Mouse (Mus musculus) forebrain, embryonic 12.5 days (tissue): ENCODE results near the gene Gm21972. TPM values are rescaled to one million over a fixed set of nuclear protein-coding genes. Genes with fewer than 3 reads are reported as not detected.

Experiments used
- ATAC-seq: fragments of 200-750 bp; cut with Nextera tagmentation; 2 replicates; pipeline ENCODE4 v1.8.0; 2017; ENCODE audit warnings: moderate TSS enrichment; ENCODE audit not compliant: low FRiP score
- H3K27ac ChIP-seq: fragments of 300-500 bp; sonication (generic); 2 replicates; pipeline ENCODE4 v1.5.1; 2016; ENCODE audit warnings: mild to moderate bottlenecking
- H3K27me3 ChIP-seq: fragments of 300-500 bp; sonication (generic); 2 replicates; pipeline ENCODE4 v1.6.1; 2016; ENCODE audit warnings: mild to moderate bottlenecking
- H3K36me3 ChIP-seq: fragments of 300-500 bp; sonication (generic); replicated peaks from 2 replicates; pipeline ENCODE4 v1.6.1; 2016; ENCODE audit warnings: mild to moderate bottlenecking
- H3K4me1 ChIP-seq: fragments of 300-500 bp; sonication (generic); 2 replicates; pipeline ENCODE4 v1.6.1; 2016
- H3K4me2 ChIP-seq: fragments of 300-500 bp; sonication (generic); 2 replicates; pipeline ENCODE4 v1.6.1; 2016; ENCODE audit warnings: mild to moderate bottlenecking, moderate library complexity
- H3K4me3 ChIP-seq: fragments of 300-500 bp; sonication (generic); replicated peaks from 2 replicates; pipeline ENCODE4 v1.5.1; 2016; ENCODE audit warnings: mild to moderate bottlenecking
- H3K9ac ChIP-seq: fragments of 300-500 bp; sonication (generic); 2 replicates; pipeline ENCODE4 v1.6.1; 2016; ENCODE audit warnings: mild to moderate bottlenecking
- H3K9me3 ChIP-seq: fragments of 300-500 bp; sonication (generic); 2 replicates; pipeline ENCODE4 v1.6.1; 2016
- WGBS: fragments of 180-500 bp; shearing (Covaris S2); methylation state at CpG from one replicate; pipeline ENCODE4 v1.1.7; 2016; 5-methylcytosine and 5-hydroxymethylcytosine counted together
- polyA plus RNA-seq: library from polyadenylated mRNA; unstranded; fragments of >200 nt; fragmentation: Nextera tagmentation; extraction: Ambion mirVana; gene quantifications from 2 replicates; pipeline ENCODE4 v1.2.1, GENCODE M21; 2016

The Gm21972 gene
- polyA plus RNA-seq, 1 experiment from 2014 or later = 0.54 TPM

DNA sequence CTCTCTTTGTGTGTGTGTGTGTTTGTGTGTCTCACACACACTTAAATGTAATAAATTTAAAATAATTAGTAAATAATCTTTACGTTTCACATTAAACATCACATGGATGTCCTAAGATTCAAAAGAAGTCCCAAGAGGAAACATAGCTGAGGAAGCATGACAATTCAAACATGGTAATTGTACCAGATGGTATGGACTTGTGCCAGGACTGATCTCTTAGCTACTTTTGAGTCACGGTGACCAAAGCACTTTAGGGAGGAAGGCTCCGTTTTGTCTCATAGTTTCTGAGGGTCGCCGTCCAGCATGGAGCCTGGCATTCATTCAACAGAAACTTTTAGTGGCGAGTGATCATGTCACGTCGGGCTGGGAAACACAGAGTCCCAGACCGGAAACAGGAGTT, 14.7 kb downstream of the Gm21972 start:
- WGBS = 90% methylated on average over 9 of the region's 9 CpGs
- Histone ChIP-seq H3K27me3 (no peaks in the 10 kb centered on the region), H3K27ac (no peak overlapping the region), H3K4me2 (no peak overlapping the region), H3K4me1 (no peaks in the 10 kb centered on the region), H3K36me3 (no peaks in the 10 kb centered on the region), H3K9me3 (no peaks in the 10 kb centered on the region), H3K4me3 (no peak overlapping the region), H3K9ac (no peak overlapping the region)
- no peak for ATAC-seq

DNA sequence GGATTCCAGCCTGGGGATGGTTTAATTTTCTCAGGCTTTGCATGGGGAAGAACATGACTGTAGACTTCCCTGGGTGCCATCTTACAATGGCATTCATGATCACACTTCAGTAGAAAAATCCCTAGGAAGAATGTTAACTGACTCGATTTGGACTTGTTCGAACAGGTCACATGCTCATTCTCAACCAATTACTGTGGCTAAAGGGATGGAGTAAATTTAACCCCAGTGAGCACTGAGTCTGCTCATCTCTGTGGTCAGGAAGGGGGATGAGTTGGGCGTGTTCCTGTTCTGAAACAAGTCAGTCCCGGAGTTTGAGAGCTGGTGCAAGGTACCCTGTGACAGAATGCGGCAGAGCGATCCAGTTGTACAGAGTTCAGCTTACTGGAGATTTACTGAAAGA, 17.5 kb downstream of the Gm21972 start:
- no peak overlapping the region for H3K27ac ChIP-seq
- no peak overlapping the region for H3K4me2 ChIP-seq
- H3K9ac ChIP-seq = no peak overlapping the region
- ATAC-seq = no peak
- H3K27me3 ChIP-seq = no peaks in the 10 kb centered on the region
- H3K9me3 ChIP-seq = no peaks in the 10 kb centered on the region
- no peak overlapping the region for H3K4me3 ChIP-seq
- peaks cover 15% of the 10 kb centered on the region for H3K4me1 ChIP-seq
- 83% methylated on average over 6 of the region's 6 CpGs for WGBS
- no peaks in the 10 kb centered on the region for H3K36me3 ChIP-seq

DNA sequence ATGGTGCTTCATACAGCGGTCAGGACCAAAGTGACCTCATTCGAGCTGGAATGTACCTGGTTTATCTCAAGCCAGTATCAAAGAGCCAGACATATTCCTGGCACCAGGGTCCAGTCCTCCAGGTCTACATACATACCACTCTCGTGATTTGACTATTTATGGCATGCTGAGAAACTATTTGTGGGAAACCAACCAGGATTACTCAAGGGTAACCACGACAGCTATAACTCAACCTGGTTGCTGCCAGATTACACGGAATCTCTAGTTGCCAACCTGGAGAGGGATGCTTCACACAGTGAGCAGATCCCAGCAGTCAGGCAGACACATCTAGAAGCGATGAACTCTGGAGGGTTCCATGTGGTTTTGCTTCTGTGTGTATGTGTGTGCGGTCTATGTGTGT, 17.9 kb downstream of the Gm21972 start:
- Histone ChIP-seq H3K27me3 (no peaks in the 10 kb centered on the region), H3K9ac (no peak overlapping the region), H3K4me2 (no peak overlapping the region), H3K4me1 (peaks cover 19% of the 10 kb centered on the region), H3K27ac (no peak overlapping the region), H3K4me3 (no peak overlapping the region), H3K9me3 (no peaks in the 10 kb centered on the region), H3K36me3 (no peaks in the 10 kb centered on the region)
- WGBS = 87% methylated on average over 7 of the region's 7 CpGs
- no peak for ATAC-seq

DNA sequence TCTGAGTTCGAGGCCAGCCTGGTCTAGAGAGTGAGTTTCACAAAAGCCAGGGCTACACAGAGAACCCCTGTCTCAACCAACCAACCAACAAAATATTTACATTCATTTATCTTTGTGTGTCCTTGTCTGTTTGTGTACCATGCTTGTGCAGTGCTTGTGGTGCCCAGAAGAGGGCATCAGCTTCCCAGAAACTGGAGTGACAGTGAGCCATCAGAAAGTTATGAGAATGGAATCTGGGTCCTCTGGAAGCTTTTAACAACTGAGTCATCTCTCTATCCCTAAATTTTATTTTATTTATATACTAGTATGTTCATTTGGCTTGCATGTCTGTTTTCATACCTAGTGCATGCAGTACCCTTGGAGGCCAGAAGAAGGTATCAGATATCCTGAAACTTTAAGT, 19.2 kb downstream of the Gm21972 start:
- no peak for ATAC-seq
- Histone ChIP-seq H3K9me3 (no peaks in the 10 kb centered on the region), H3K4me2 (no peak overlapping the region), H3K27me3 (no peaks in the 10 kb centered on the region), H3K4me1 (peaks cover 19% of the 10 kb centered on the region), H3K9ac (no peak overlapping the region), H3K27ac (no peak overlapping the region), H3K4me3 (no peak overlapping the region), H3K36me3 (no peaks in the 10 kb centered on the region)
- WGBS = 83% methylated on average over 1 of the region's 1 CpGs

DNA sequence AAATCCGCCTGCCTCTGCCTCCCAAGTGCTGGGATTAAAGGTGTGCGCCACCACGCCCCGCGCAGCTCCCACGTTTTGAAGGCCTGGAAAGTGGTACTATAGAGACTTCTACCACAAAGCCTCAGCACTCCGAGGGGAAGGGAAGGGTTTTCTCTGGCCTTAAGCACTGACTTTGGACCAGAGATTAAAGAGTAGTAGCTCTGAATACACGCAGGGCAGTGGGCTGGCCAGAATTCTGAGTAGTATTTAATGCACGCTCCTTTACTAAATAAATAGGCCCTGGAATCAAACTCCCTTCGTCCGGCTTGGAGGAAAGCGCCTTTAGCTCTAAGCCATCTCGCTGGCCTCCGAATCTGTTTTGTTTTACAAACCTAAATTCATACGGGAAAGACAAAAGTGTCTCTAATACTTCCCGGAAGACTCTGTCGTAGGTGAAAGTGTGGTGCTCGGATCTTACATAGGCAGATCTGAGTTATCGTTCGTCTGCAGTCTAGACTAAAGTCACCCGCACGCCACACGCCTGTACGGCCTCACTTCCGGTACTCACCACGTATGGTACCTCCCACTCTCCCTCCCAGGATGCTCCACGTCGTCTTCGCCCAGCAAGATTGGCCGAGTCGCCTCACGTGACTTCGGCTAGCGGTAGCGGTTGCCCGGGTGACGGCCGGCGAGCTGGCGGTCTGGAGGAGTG, 20.8 kb downstream of the Gm21972 start, which contains the start of gene Armc9:
TSS of gene Armc9 (plus strand) at position 648 of the 691 bp plus-strand sequence.
- Histone ChIP-seq H3K27ac (peak within 1 kb of the TSS; percentile 67), H3K4me3 (peak within 1 kb of the TSS; percentile 80), H3K27me3 (no peaks in the 10 kb centered on the region), H3K4me2 (peak within 1 kb of the TSS; percentile 83), H3K9ac (peak within 1 kb of the TSS; percentile 80), H3K9me3 (no peaks in the 10 kb centered on the region), H3K36me3 (no peaks in the 10 kb centered on the region), H3K4me1 (peaks cover 19% of the 10 kb centered on the region)
- 3% methylated on average over 40 of the region's 40 CpGs for WGBS
- ATAC-seq = peak; percentile 100

DNA sequence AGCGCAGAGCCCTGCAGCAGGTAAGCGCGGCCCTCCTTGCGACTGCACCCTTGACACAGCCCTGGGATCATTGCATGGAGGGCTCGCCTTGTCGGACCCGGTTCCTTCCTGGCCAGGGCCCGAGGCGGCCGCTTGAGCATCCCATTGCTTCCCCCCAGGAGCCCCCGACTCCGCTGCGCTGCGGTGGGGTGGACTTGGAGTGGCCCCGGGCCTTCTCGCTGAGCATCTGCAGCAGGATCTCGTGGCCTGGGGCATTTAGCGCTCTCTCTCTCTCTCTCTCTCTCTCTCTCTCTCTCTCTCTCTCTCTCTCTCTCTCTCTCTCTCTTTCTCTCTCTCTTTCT, 21.4 kb downstream of the Gm21972 start:
- H3K4me1 ChIP-seq = peaks cover 19% of the 10 kb centered on the region
- H3K9me3 ChIP-seq = no peaks in the 10 kb centered on the region
- peak overlapping the region; percentile 83 for H3K4me2 ChIP-seq
- H3K9ac ChIP-seq = peak overlapping the region; percentile 80
- H3K27ac ChIP-seq = no peak overlapping the region
- H3K36me3 ChIP-seq = no peaks in the 10 kb centered on the region
- H3K27me3 ChIP-seq = no peaks in the 10 kb centered on the region
- no peak for ATAC-seq
- 0% methylated on average over 18 of the region's 18 CpGs for WGBS
- peak overlapping the region; percentile 80 for H3K4me3 ChIP-seq

DNA sequence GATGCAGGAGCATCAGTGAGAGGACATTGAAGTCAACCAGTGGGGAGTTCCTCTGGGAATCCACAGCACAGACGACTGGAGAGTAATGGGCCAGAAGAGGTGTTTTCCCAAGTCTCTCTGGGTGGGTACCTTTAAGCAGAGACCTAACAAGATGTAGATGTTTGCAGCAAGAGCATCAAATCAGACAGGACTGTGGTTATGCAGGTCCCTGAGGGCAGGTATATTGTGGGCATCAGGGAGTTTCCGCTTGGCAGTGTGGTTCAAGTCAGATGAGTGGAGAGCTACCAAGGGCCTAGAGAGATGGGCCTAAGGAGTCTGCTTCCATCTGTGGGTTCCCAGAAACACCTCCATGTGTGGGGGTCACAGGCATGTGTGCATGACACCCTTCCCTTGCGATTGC, 22.6 kb downstream of the Gm21972 start:
- Histone ChIP-seq H3K4me2 (no peak overlapping the region), H3K36me3 (peaks cover 12% of the 10 kb centered on the region), H3K4me3 (peak overlapping the region; percentile 80; the same call in 1 of the 2 replicates), H3K4me1 (peaks cover 19% of the 10 kb centered on the region), H3K27ac (no peak overlapping the region), H3K9me3 (no peaks in the 10 kb centered on the region), H3K9ac (no peak overlapping the region), H3K27me3 (no peaks in the 10 kb centered on the region)
- 83% methylated on average over 3 of the region's 3 CpGs for WGBS
- no peak for ATAC-seq

DNA sequence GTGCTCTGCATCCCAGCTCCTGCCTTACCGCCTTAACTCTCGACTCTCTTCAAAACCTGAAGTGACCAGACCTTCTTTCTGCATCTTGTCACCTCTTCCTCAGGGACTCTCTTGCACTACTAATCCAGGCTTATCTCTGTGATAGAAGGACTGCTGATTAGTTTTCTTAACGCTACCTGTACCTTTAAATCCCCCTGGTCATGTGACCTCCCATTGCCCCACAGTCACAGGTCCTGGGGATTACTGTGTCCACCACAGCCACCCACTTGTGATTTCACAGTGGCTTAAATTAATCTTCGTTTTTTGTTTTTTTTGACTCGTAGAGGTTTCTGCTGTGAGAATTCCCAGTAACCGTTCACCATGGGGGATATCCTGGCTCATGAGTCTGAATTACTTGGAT, 23.2 kb downstream of the Gm21972 start:
- no peak overlapping the region for H3K27ac ChIP-seq
- no peaks in the 10 kb centered on the region for H3K27me3 ChIP-seq
- no peak overlapping the region for H3K4me3 ChIP-seq
- WGBS = 90% methylated on average over 6 of the region's 6 CpGs
- peaks cover 19% of the 10 kb centered on the region for H3K4me1 ChIP-seq
- H3K36me3 ChIP-seq = peaks cover 17% of the 10 kb centered on the region
- no peak overlapping the region for H3K9ac ChIP-seq
- ATAC-seq = no peak
- no peak overlapping the region for H3K4me2 ChIP-seq
- no peaks in the 10 kb centered on the region for H3K9me3 ChIP-seq

DNA sequence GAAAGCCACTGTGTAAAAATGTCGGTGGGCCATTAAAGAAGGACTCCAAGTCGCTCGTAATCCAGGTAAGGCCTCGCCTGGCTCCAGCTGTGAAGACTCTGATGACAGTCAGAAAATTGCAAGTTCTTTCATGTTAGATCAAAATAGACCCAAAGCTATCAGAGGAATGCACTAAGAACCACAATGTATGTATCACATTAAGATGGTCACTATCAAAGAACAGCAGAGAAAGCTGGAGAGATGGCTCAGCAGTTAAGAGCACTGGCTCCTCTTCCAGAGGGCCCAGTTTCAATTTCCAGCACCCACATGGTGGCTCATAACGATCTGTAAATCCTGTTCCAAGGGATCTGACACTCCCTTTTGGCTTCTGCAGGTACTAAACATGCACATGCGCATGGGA, 26.6 kb downstream of the Gm21972 start:
- H3K4me1 ChIP-seq = peaks cover 12% of the 10 kb centered on the region
- no peak for ATAC-seq
- H3K27ac ChIP-seq = no peak overlapping the region
- no peak overlapping the region for H3K4me3 ChIP-seq
- no peak overlapping the region for H3K4me2 ChIP-seq
- H3K9me3 ChIP-seq = no peaks in the 10 kb centered on the region
- H3K36me3 ChIP-seq = peaks cover 48% of the 10 kb centered on the region
- 93% methylated on average over 6 of the region's 6 CpGs for WGBS
- H3K27me3 ChIP-seq = no peaks in the 10 kb centered on the region
- H3K9ac ChIP-seq = no peak overlapping the region

DNA sequence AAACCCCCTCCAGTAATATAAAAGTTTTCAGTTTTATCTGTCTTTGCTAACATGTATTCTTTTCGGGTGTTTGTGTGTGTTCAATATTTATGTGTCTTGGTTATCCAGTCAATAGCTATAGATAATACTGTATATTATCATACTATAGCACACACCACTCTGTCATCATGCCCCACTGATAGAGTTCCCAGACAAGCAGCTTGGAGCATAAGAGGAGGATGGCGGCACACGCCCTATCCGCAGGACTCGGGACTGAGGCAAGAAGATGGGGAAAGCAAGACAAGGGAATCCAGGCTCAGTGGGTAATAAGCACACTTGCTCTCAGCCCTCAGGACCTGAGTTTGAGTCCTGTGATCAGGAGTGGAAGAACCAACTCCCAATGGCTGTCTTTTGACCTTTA, 27.0 kb downstream of the Gm21972 start:
- Histone ChIP-seq H3K4me1 (peaks cover 8% of the 10 kb centered on the region), H3K27me3 (no peaks in the 10 kb centered on the region), H3K36me3 (peaks cover 52% of the 10 kb centered on the region), H3K9me3 (no peaks in the 10 kb centered on the region), H3K9ac (no peak overlapping the region), H3K27ac (no peak overlapping the region), H3K4me2 (no peak overlapping the region), H3K4me3 (no peak overlapping the region)
- 95% methylated on average over 5 of the region's 5 CpGs for WGBS
- ATAC-seq = no peak

DNA sequence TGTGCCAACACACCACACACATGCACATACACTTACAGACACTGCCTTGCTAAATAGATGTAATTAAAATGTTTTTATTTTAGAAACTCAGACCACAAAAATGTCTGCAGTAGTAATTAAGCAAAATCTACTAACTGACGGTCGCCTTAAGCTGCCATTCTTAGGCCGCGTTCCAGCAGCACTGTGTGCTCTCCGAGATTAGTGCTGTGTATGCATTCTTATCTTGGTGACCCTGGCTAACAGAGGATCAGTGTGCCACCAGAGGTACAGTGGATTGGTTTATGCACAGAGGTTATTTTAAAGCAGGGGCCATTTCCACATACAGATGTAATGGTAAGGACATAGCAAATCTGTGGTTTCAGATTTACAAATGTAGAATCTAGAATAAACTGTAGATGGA, 27.6 kb downstream of the Gm21972 start:
- Histone ChIP-seq H3K4me3 (no peak overlapping the region), H3K27ac (no peak overlapping the region), H3K27me3 (no peaks in the 10 kb centered on the region), H3K4me1 (peaks cover 2% of the 10 kb centered on the region; the same call in 1 of the 2 replicates), H3K9ac (no peak overlapping the region), H3K4me2 (no peak overlapping the region), H3K36me3 (peaks cover 52% of the 10 kb centered on the region), H3K9me3 (no peaks in the 10 kb centered on the region)
- WGBS = 96% methylated on average over 5 of the region's 5 CpGs
- ATAC-seq = no peak

DNA sequence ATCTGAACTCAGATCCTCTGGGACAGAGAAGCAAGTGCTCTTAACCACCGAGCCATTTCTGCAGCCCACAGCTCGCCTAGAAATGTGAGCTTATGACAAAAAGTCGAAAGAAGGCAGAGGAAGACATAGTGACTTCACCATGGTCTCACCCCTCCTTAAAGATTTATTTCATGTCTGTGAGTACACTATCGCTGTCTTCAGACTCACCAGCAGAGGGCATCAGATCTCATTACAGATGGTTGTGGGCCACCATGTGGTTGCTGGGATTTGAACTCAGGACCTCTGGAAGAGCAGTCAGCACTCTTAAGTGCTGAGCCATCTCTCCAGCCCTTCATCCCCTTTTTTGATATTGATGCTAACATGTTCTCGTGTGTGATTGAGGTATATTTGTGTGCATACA, 41.2 kb downstream of the Gm21972 start:
- ATAC-seq = no peak
- 94% methylated on average over 5 of the region's 5 CpGs for WGBS
- no peaks in the 10 kb centered on the region for H3K4me1 ChIP-seq
- no peaks in the 10 kb centered on the region for H3K9me3 ChIP-seq
- H3K9ac ChIP-seq = no peak overlapping the region
- H3K36me3 ChIP-seq = peaks cover 71% of the 10 kb centered on the region
- H3K4me3 ChIP-seq = no peak overlapping the region
- no peak overlapping the region for H3K4me2 ChIP-seq
- no peaks in the 10 kb centered on the region for H3K27me3 ChIP-seq
- no peak overlapping the region for H3K27ac ChIP-seq

DNA sequence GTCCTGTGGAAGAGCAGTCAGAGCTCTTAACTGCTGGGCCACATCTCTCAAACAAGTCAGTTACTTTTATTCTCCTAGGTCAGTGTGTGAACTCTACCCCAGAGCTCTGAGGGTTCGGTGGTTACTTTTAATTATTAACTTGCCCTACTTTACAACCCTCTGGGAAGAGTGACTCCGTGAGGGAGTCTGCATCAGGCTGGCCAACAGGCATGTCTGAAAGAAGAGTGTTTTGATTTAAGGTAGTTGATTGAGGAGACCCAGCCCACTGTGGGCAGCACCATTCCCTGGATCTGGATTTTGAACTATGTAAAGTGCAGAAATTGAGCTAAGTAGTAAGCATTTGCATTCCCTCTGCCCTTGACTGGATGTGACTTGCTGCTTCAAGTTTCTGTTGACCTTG, 42.6 kb downstream of the Gm21972 start:
- Histone ChIP-seq H3K4me2 (no peak overlapping the region), H3K4me1 (no peaks in the 10 kb centered on the region), H3K27ac (no peak overlapping the region), H3K9me3 (no peaks in the 10 kb centered on the region), H3K36me3 (peaks cover 64% of the 10 kb centered on the region), H3K9ac (no peak overlapping the region), H3K4me3 (no peak overlapping the region), H3K27me3 (no peaks in the 10 kb centered on the region)
- WGBS = 89% methylated on average over 2 of the region's 2 CpGs
- ATAC-seq = no peak
